Mouse (Mus musculus) testis, postnatal 14 days (tissue): ENCODE data around the gene Cenpa.
"Not testable (repeated sequence)": the region's sequence is repeated elsewhere in the genome, so short reads cannot be mapped to it uniquely, and the experiment has no call there.

ENCODE experiments used
- DNase-seq: peaks from one replicate; pipeline ENCODE4 v3.0.0; 2021; ENCODE audit warnings: low spot score

Cenpa gene

DNA sequence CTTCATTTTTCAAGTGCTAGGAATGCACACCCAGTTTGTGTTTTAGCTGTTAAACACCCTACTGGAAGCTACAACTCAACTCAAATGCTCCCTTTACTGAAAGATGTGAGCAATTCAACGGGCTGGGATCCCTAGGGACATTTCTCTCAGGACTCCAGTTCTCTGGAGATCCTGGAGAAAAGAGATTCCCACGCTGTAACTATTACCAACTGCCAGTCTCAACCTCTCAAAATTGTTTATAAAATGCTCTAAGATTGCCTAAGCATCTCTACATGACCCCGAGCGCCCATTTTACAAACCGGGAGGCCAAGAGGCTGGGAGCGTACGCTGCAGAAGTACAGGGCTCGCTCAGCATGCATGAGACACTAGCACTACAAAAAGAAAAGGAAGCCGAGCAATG lies 19.2 kb upstream of the Cenpa start:
- no peak for DNase-seq

DNA sequence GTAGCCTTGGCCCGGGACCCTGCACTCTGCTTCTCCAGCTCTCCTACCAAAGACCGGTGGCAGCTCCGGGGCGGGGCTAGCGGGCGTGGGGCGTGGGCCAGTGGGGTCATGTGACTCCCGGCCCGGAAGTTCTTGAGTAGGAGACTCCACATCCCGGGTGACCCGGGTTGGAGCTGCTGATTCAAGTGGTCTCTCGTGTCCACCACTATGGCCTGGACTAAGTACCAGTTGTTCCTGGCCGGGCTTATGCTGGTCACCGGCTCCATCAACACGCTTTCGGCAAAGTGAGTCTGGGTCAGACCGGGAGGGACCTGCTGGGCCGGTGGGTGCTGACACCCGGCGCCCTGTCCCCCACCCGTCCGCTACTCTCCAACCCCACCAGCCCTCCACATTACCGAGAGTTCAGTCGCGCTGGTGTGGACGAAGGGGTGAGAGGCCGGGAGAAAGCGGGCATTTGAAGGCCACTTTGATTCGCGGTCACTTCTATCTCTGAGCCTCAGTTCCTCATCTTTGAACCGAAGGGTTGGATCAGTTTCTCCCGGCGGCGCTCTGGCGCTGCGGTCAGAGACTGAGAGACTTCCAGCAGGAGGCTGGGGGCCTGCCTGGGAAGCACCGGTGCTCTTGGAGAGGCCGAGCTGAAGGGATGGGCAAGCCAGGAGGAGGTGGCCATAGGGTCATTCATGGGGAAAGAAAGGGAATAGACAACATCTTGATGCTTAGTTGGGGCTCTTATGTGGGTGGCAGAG lies 18.6 kb upstream of the Cenpa start, which contains the start of gene Slc35f6:
Gene Slc35f6, plus strand, starts transcription at position 119 of the 746 bp plus-strand sequence.
- DNase-seq, result peak; percentile 89

GRCm38 (mm10) chr5:30649558-30649957 lies 17.0 kb upstream of the Cenpa start:
- no peak for DNase-seq

- no peak for DNase-seq
Observed at GRCm38 (mm10) chr5:30650756-30651155, 15.8 kb upstream of the Cenpa start.

DNA sequence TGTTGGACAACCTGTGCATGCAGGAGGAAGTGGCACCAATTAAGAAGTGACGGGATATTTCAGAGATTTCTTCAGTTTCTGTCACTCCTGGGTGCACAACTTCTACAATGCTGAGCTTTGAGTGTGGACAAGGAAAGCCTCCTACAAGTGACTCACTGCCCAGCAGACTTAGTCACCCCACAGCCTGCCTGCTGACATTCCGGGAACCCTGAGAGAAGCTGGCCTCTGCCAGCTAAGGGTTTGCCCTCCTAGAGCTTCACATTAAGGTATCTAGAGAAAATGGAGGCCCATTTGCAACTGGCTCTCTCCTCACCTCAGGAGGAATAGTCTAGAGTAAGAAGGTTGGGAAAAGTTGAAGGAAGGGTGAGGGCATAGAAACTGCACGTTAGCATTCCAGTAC lies 15.0 kb upstream of the Cenpa start:
- no peak for DNase-seq

- DNase-seq, result no peak
Observed at GRCm38 (mm10) chr5:30653246-30653645, 13.3 kb upstream of the Cenpa start.

DNA sequence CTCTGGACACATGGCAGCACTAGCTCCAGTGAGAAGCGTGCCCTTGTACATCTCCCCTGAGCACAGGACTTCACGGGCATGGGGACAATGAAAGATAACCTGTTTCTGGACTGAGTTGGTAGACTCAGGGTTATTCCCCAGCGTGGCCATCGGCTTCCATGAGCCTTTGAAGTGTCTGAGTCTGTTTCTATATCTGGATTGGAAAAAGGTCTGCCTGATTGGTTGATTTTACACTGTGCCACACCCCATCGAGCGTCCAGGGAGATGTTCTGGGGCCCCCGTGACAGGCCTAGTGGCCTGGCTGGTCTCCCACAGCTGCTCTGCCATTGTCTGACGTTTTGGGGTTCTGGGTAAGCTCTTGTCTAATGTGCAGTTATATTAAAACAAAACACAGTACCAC lies 11.5 kb upstream of the Cenpa start:
- DNase-seq, result no peak

GRCm38 (mm10) chr5:30655526-30656195 lies 10.9 kb upstream of the Cenpa start:
- DNase-seq, result no peak

- DNase-seq, result no peak
Observed at GRCm38 (mm10) chr5:30659042-30659441, 7.5 kb upstream of the Cenpa start.

DNA sequence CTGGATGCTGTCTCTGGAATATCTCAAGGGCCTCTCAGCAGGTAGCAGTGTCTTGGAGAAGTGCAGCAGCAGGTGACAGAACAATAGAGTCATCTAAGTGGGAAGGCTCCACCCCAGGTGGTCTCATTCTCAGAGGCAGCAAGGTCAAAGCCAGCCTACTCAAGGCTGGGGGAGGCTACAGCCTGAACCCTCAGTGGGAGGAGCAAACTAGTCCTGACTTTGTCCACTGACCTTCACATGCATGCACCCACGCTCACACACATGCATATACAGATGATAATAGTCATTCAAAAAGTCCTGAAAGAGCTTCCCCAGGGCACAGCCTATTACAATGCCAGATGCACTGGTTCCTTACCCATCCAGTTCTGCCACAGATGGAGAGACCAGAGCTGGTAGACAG lies 6.3 kb upstream of the Cenpa start:
- DNase-seq, result no peak

DNA sequence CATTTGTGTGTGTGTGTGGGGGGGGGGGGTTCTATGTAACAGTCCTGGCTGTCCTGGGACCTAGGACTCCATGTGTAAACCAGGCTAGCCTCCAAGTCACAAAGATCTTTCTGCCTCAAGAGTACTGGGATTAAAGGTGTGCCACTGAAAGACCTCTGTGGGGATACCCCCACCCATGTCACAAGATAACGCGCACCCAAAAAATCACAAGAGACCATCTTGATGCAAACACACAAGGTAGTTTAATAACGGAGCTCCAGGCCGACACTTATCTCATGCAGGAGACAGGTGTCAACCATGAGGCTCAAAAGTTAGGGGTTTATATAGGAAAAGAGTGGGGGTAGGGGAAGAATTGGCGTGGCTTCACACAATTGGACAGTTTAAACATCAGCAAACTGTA lies 5.8 kb upstream of the Cenpa start:
- no peak for DNase-seq

- DNase-seq, result no peak
Observed at GRCm38 (mm10) chr5:30665360-30665759, 1.2 kb upstream of the Cenpa start.

- no peak for DNase-seq
Observed at GRCm38 (mm10) chr5:30665968-30666367, 609 bp upstream of the Cenpa start.

- no peak for DNase-seq
Observed at GRCm38 (mm10) chr5:30667215-30667614, 638 bp downstream of the Cenpa start.

GRCm38 (mm10) chr5:30667686-30668085 lies 1.1 kb downstream of the Cenpa start:
- no peak for DNase-seq

GRCm38 (mm10) chr5:30668637-30669495 lies 2.3 kb downstream of the Cenpa start:
- no peak for DNase-seq

DNA sequence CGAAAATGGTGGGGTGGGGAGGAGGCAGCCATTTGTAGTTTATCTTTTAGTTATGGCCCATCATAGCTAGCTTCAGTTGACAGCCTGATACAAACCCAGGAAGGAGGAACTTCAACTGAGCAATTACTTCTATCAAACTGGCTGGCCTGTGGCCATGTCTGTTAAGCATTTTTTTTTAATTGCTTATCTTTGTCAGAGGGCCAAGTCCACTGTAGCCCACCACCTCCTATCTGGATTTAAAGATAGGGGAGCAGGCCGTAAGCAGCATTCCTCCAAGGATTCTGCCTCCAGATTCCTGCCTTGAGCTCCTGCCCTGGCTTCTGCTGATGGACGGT lies 2.9 kb downstream of the Cenpa start:
- DNase-seq, result no peak

DNA sequence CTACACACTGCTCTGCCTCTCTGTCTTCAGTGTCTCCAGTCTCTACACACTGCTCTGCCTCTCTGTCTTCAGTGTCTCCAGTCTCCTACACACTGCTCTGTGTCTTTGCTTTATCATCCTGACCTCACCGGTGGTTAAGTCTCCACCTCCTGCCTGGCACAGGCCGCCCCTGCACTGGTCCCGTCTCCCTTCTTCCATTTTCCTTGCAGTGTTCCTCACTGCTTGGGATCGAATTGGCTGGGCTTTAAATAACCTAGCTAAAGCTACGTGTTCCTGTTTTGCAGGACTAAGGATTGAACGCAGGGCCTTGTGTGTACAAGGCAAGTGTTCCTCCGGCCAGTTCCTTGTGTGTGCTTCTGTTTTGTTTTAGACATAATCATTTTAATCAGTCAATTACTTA lies 3.5 kb downstream of the Cenpa start:
- DNase-seq, result no peak

DNA sequence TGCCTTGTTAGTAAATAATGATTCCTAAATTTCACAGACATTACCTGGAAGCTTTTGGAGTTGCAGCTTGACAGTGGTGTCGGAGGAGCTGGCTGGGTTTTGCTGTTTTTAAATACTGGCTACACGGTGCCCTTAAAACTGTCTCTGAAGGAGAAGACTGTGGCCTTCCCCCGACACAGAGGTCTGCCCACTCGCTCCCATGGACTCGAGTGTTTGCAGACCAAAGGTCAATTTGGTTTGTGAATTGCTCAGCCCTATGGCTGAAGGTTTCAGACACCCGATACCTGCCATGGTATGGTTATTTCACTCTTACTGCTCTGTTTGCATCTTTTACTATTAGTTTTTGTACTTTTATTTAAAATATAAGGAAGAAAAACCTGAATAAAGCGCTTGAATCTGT lies 7.4 kb downstream of the Cenpa start:
- no peak for DNase-seq

GRCm38 (mm10) chr5:30676800-30677199 lies 10.2 kb downstream of the Cenpa start:
- DNase-seq, result no peak

DNA sequence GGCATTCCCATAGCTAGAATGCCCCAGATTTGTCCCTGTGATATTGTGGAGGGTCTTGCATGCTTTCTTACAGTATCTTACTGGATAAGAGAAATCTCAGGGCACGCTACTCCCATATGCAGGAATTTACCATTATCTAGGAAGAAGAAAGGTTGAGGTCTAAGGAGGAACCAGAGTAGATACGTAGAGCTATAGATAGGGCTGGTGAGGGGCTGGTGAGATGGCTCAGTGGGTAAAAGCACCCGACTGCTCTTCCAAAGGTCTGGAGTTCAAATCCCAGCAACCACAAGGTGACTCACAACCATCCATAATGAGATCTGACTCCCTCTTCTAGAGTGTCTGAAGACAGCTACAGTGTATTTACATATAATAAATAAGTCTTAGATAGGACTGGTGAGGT lies 11.5 kb downstream of the Cenpa start:
- not testable (repeated sequence) for DNase-seq

DNA sequence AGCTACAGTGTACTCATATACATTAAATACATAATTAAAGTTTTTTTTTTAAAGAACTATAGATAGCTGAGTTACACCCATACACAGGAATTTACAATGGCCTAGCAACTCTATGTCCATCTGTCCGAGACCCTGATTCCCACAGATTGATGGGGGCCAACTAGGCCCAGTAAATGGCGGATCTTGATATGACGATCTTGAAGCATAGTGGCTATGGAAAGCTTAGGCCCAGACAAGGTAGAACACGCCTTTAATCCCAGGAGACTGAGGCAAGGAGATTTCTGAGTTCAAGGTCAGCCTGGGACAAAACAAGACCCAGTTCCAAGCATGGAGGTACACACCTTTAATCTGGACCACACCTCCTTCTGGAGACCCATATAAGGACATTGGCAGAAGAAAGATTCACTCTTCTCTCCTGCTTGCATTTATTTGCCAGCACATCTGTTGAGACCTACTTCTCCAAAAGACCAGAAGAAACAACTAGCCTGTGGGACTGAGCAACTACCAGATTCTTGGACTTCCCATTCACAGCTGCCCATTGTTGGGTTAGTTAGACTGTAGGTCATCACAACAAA lies 12.2 kb downstream of the Cenpa start:
- DNase-seq, result no peak

GRCm38 (mm10) chr5:30679593-30679992 lies 13.0 kb downstream of the Cenpa start:
- DNase-seq, result no peak
